ENCODE assay signal across 9 mouse cellular contexts in genomic region chr9:20727601-20728113, GRCm38 (mm10). TPM values are rescaled to one million over a fixed set of nuclear protein-coding genes. Genes with fewer than 3 reads are reported as not detected.
DNase-seq lines count a peak whose midpoint lies in the region; ATAC-seq and TF ChIP-seq lines count a peak whose summit lies in the region.
"Had no signal": no experiment of that assay in that cellular context is flagged by ENCODE, and none has a peak within 500 bp of the region (broad histone marks: within the 10 kb centered on the region; RNA-seq: fewer than 3 reads in every experiment).

No protein-coding gene starts in this region.

- DNase-seq in spleen, adult 2 months (ENCODE audit: low read depth in 1 of 2, low spot score in 2 of 2): peak in 1 of 2 experiments; percentile 20
- DNase-seq in spleen, adult 12 weeks (ENCODE audit: low spot score): no peak
- DNase-seq in c-Kit-positive CD71-negative TER-119-negative erythroid progenitor cells, embryonic 14.5 days (ENCODE audit: low read depth): peak; percentile 18
- DNase-seq in gastrocnemius, postnatal 36 days: peak; percentile 32 to 39
- peak; percentile 17 to 51 for DNase-seq in lung, adult 18-20 months

- no peaks in the 10 kb centered on the region for H3K9me3 ChIP-seq in intestine, postnatal 0 days (ENCODE audit: control insufficient read depth)
- H3K9me3 ChIP-seq in neural tube, embryonic 15.5 days (replicated peaks): no peaks in the 10 kb centered on the region

- no peak overlapping the region for H3K27ac ChIP-seq in spleen, adult 2 months (ENCODE audit: insufficient read depth, low read length)
- H3K27ac ChIP-seq in intestine, postnatal 0 days (ENCODE audit: low read depth, low read length): no peak overlapping the region
- H3K27ac ChIP-seq in neural tube, embryonic 15.5 days (replicated peaks): peak overlapping the region; percentile 19; the same call in 1 of the 2 replicates

- H3K4me1 ChIP-seq in spleen, adult 2 months (ENCODE audit: control insufficient read depth, insufficient read depth, insufficient read length): peaks cover 2% of the 10 kb centered on the region; the same call in 1 of the 2 replicates
- peaks cover 7% of the 10 kb centered on the region; the same call in 1 of the 2 replicates for H3K4me1 ChIP-seq in intestine, postnatal 0 days (replicated peaks; ENCODE audit: control insufficient read depth, insufficient read depth, low read length)
- peaks cover 37% of the 10 kb centered on the region for H3K4me1 ChIP-seq in neural tube, embryonic 15.5 days

- peak overlapping the region; percentile 24; the same call in 1 of the 2 replicates for H3K4me3 ChIP-seq in spleen, adult 2 months (ENCODE audit: extremely low read depth, insufficient read depth, insufficient read length)
- peak overlapping the region; percentile 48 for H3K4me3 ChIP-seq in intestine, postnatal 0 days (ENCODE audit: low read depth, low read length)
- H3K4me3 ChIP-seq in neural tube, embryonic 15.5 days (replicated peaks): peak overlapping the region; percentile 60
- H3K4me3 ChIP-seq: erythroblast, embryonic 14.5 days had no signal

- no peak for TF ChIP-seq CTCF in spleen, adult 2 months (IDR thresholded peaks at IDR 0.05; ENCODE audit: extremely low read depth, insufficient read depth, insufficient read length, insufficient replicate concordance)
- TF ChIP-seq CTCF in intestine, postnatal 0 days (IDR thresholded peaks at IDR 0.05; ENCODE audit: low read depth): peak; percentile 59

- intact Hi-C loops in gastrocnemius, postnatal 36 days (cut with DNase I): loop anchor here (2.0 kb wide), 1 partner anchor 65 kb away; no protein-coding TSS in a partner anchor

- no peak for TF ChIP-seq POLR2A in spleen, adult 2 months (IDR thresholded peaks at IDR 0.05; ENCODE audit: low read depth, low read length)

- peak overlapping the region; percentile 73 for H3K4me2 ChIP-seq in intestine, postnatal 0 days (replicated peaks; ENCODE audit: low read depth)
- H3K4me2 ChIP-seq in neural tube, embryonic 15.5 days: peak overlapping the region; percentile 96

- peak; percentile 73 for ATAC-seq in intestine, postnatal 0 days
- peak; percentile 51 for ATAC-seq in neural tube, embryonic 15.5 days (ENCODE audit: low FRiP score)
- ATAC-seq in monocyte, adult 5-6 weeks (replicated peaks; ENCODE audit: insufficient number of reproducible peaks, low FRiP score, low TSS enrichment, poor library complexity, severe bottlenecking): no peak

- no peaks in the 10 kb centered on the region for H3K36me3 ChIP-seq in spleen, adult 2 months (ENCODE audit: control insufficient read depth, insufficient read depth, low read length)
- H3K36me3 ChIP-seq in intestine, postnatal 0 days (ENCODE audit: control insufficient read depth, insufficient read depth): no peaks in the 10 kb centered on the region
- H3K36me3 ChIP-seq in neural tube, embryonic 15.5 days: no peaks in the 10 kb centered on the region

- 1% methylated on average over 46 of the region's 46 CpGs for WGBS in spleen, adult 2 months
- WGBS in intestine, postnatal 0 days: under 1% methylated on average over 45 of the region's 46 CpGs
- WGBS in neural tube, embryonic 15.5 days: 2% methylated on average over 45 of the region's 46 CpGs

- peaks cover 18% of the 10 kb centered on the region for H3K27me3 ChIP-seq in spleen, adult 2 months (ENCODE audit: control insufficient read depth, insufficient read depth, low read length)
- peaks cover 42% of the 10 kb centered on the region for H3K27me3 ChIP-seq in intestine, postnatal 0 days (replicated peaks; ENCODE audit: control insufficient read depth, insufficient read depth, low read length)
- H3K27me3 ChIP-seq in neural tube, embryonic 15.5 days (replicated peaks): 0 out of 2 replicates have a peak, but pooled peaks cover 3% of the 10 kb centered on the region

- H3K9ac ChIP-seq in intestine, postnatal 0 days (ENCODE audit: low read depth, low read length): 0 out of 2 replicates have a peak overlapping the region, but pooled peaks have one; percentile 8
- H3K9ac ChIP-seq in neural tube, embryonic 15.5 days (replicated peaks): peak overlapping the region; percentile 67

RNA-seq across cellular contexts. Expression of gene Olfm2, which starts 18.5 kb away (rescaled TPM):
- polyA plus RNA-seq in spleen, adult 2 months (2012; rRNA removed): 0.50 and 0.53 TPM in 2 replicates
- total RNA-seq in gastrocnemius, postnatal 36 days (2021): under 1 TPM in 1 of 2 experiments, not detected in 1; 0.13 TPM
- polyA plus RNA-seq in intestine, postnatal 0 days (2015; fragmentation: Nextera tagmentation; extraction: Ambion mirVana): 3.7 and 4.1 TPM in 2 replicates
- 190 and 224 TPM in 2 replicates for polyA plus RNA-seq in neural tube, embryonic 15.5 days (2015; fragmentation: Nextera tagmentation; extraction: Ambion mirVana)
- not detected in 3 replicates for total RNA-seq in monocyte, adult 5-6 weeks (2017)
- polyA plus RNA-seq: erythroblast, embryonic 14.5 days had no signal

Comparison
In these comparisons a context has a peak if more than half of its experiments do, and no peak if none do; other contexts are left out.
1. RNA of gene Olfm2, which starts 18.5 kb away (polyA plus RNA-seq): 190 to 224 TPM in neural tube, embryonic 15.5 days; 3.7 to 4.1 TPM in intestine, postnatal 0 days and 0.50 to 0.53 TPM in spleen, adult 2 months; every median in the first group is over 10 times any median in the second.
2. Peak in every context shown above with its lines, with median percentiles within 50 percentile points of each other: H3K4me3 ChIP-seq.